Mouse (Mus musculus) monocyte, adult 2 months (primary cell): Measurements from ENCODE around the gene Btnl2.

ENCODE experiments used
- DNase-seq, 2 experiments: peaks; one replicate each; pipeline ENCODE4 v3.0.0; 2022; ENCODE audit warnings: low spot score in 2 of 2, low read depth in 1 of 2

Gene Btnl2

DNA sequence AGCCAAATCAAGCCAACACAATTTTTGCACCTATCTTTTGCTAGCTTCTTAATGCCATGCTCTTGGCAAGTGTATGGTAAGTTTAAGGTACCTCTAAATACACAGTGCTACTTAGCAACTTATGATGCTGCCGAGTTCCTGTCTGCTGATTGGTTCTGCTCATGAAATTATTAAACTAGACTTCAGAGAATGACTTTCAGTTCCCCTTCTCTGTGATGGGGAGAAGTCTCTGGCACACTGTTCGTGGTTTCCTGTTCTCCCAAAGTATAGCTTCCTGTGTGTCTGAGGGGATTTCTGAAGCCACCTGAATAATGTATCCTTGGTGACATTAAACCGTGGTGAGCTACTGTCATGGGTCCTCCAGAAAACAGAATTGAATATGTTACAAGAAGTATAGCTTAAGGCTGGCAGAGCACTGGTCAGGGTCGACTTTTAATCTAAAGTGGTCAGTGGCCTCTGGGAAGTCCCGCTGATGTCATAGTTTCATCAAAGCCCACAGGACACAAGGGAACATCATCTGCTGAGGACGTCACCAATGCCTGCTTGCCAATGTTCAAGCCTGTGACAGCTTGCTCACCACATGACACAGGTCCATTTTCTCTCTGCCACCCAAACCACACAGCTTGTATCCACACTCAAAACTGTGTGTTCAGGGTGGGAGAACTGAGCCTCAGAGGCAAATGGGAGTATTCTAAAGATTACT is 6.9 kb upstream of the Btnl2 start:
- peak; percentile 77 to 88 for DNase-seq

GRCm38 (mm10) chr17:34349429-34349828 is 5.2 kb upstream of the Btnl2 start:
- peak; percentile 49 to 80 for DNase-seq

DNA sequence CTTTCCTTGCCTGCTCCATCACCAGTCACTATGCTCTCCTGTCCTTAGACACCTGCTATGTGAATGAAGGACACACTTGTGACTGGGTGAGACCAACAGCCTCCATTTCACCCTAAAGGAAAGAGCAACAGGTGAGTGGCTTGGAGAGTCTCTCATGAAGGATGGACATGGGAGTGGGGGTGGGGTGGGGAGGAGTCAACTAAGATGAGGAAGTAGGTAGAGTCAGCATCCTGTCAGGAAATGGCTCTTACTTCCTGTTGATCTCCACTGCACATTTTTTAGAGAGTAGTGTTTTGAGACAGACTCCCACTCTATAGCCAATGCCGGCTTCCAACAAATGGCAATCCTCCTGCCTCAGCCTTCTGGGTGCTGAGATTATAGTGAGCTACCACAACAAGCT is 318 bp downstream of the Btnl2 start:
- DNase-seq: no peak

GRCm38 (mm10) chr17:34362954-34363546 is 8.4 kb downstream of the Btnl2 start:
- DNase-seq: no peak

- DNase-seq: no peak
These were observed 9.2 kb downstream of the Btnl2 start for GRCm38 (mm10) chr17:34363676-34364310.

GRCm38 (mm10) chr17:34365031-34365430 is 10.4 kb downstream of the Btnl2 start:
- no peak for DNase-seq

GRCm38 (mm10) chr17:34370563-34370962 is 15.9 kb downstream of the Btnl2 start:
- no peak for DNase-seq

DNA sequence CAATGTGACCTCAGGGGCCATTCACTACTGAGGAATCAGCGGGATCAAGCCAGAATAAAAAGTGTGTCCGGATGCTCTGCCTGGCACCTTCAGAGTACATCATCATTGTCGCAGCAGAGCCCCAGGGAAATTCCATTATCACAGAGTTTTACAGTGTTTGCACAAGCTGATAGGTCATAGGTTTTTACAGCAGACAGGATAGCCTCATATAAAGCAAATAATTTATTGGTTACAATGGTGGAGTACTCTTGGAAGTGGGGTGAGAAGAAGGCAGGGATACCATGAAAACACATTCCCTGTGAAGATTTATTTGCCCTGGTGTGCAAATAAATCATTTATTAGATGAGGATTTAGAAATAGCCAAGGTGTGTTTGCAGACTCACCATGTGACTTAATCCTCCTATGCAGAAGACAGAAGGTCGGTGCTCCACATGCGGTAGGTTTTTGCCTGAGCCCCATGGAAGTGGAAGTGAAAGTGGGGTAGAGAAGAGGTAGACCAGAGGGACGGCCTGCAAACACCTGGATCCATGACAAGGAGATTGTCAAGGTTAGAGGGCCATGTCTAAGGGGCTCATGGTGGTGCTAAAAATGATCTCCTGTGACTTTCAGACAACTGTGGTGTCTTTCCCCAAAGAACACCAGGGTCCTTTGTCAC is 18.6 kb downstream of the Btnl2 start:
- DNase-seq: no peak

- no peak for DNase-seq
These were observed 22.2 kb downstream of the Btnl2 start, which contains the start of gene Btnl1 for GRCm38 (mm10) chr17:34376847-34377246. Btnl1 (plus strand) TSS chr17:34377132.

DNA sequence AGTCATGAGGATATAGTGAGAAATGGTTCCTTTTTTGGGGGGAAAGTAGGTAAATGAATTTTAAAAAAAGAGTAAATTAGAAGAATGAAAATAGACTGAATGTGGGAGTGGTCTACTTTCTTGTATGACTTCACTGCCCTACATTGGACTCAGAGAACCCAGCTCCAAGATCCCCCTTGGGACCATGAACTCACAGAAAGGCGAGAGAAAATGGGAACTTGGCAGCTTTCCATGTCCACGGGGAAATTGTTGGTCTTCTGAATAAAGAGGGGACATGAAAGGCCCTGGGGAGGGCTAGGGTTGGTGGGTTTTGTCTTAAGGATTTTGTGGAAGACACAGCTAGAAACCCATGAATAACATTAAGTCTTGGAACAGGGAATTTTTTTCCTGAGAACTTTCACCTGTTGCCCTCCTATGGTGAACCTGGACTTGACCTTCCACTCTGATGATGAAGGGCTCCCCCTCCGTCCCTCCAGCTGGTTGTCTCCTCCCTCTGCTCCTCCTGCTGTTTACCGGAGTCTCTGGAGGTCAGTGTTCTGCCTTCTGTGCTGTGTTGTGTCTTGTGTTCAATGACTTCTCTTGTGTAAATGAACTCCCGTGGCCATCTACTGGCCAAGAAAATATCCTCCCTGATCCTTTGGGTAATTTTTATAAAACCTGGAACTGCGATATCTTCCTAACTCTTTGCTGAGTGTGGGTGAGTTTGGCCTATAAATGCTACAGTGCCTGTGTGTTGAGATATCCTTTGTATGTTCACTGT is 23.0 kb downstream of the Btnl2 start:
- no peak for DNase-seq

DNA sequence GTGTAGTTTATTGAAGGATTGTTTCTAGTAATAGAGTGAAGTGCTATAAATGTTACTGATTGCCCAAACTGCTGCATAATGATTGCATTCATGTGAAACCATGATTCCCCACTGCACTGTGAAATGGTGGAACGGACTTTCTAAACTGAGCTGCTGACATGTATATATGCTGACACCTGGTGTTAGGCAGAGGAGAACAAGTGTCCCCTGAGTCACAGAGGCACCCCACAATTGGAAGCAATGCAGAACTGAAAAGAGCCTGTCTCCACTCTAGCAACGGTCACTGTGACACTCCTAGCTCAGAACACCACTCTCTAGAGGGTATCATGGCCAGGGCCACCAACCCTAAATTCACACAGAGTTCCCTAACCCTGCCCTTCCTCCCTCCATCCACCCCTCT is 24.1 kb downstream of the Btnl2 start:
- DNase-seq: no peak

- no peak for DNase-seq
These were observed 24.8 kb downstream of the Btnl2 start for GRCm38 (mm10) chr17:34379451-34379850.

DNA sequence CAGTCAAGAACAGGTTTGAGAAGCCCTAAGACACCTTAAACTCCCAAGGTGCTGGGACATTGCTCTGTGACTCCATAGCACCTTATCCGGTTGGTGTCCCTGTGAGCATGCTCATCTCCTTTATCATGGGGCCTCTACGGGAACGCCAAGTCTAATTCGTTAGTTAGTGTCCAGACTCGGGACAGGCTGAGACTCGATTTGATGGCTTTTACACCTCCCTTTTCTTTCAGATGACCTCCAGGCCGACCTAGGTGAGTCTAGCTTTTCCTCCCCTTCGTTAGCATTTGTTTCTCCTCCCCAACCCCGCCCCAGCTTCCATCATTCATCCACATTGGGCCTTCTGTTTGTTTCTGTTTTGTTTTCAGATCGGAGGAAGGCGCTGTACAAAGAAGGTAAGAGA is 27.3 kb downstream of the Btnl2 start:
- DNase-seq: no peak

GRCm38 (mm10) chr17:34383212-34383611 is 28.6 kb downstream of the Btnl2 start:
- DNase-seq: peak in 1 of 2 experiments; percentile 58

GRCm38 (mm10) chr17:34384699-34385098 is 30.1 kb downstream of the Btnl2 start:
- DNase-seq: no peak

- no peak for DNase-seq
These were observed 32.0 kb downstream of the Btnl2 start for GRCm38 (mm10) chr17:34386656-34387055.

DNA sequence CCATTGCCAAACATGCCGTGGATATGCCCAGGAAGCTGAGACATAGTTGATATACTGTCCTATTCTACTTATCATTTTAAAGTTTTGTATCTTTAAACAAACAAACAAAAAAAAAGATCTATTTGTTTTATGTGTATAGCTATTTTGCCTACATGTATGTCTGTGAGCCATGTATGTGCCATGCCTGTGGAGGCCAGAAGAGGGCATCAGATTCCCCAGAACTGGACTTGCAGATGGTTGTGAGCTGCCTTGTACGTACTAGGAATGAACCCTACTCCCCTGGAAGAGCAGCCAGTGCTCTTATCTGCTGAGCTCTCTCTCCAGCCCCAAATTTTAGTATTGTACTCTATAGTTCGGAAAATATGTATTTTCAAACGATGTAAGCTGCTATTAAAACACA is 33.9 kb downstream of the Btnl2 start:
- DNase-seq: no peak

- DNase-seq: no peak
These were observed 36.9 kb downstream of the Btnl2 start for GRCm38 (mm10) chr17:34391507-34391906.

GRCm38 (mm10) chr17:34392321-34392720 is 37.7 kb downstream of the Btnl2 start:
- DNase-seq: no peak

DNA sequence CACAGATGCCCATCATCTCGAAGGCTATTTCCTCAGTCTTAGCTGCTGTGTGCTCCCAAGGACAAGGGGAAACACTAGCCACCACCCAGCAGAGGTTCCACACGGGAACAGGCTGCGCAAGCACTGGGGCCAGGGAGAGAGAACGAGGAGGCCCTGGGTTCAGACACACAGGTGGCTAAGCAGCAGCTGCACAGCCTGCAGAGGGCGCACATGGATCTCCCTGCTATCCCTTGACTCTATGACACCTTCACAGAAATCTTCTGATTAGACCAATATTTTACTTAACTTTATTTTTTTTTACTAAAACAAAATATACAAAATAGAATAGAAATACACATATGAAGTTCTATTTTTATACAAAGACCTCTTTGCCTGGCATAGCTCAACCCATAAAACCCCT is 42.7 kb downstream of the Btnl2 start:
- no peak for DNase-seq

GRCm38 (mm10) chr17:34398058-34398710 is 43.6 kb downstream of the Btnl2 start:
- no peak for DNase-seq
